ENCODE assay signal across 30 mouse cellular contexts in genomic region chr2:132693980-132694379, GRCm38 (mm10). TPM values are rescaled to one million over a fixed set of nuclear protein-coding genes. Genes with fewer than 3 reads are reported as not detected.
DNase-seq lines count a peak whose midpoint lies in the region; ATAC-seq and TF ChIP-seq lines count a peak whose summit lies in the region.
"Had no signal": no experiment of that assay in that cellular context is flagged by ENCODE, and none has a peak within 500 bp of the region (broad histone marks: within the 10 kb centered on the region; RNA-seq: fewer than 3 reads in every experiment).

No protein-coding gene starts in this region.

- H3K27me3 ChIP-seq in heart, adult 2 months (ENCODE audit: control insufficient read depth, insufficient read depth, low read length), result no peaks in the 10 kb centered on the region
- no peaks in the 10 kb centered on the region for H3K27me3 ChIP-seq in liver, embryonic 13.5 days
- H3K27me3 ChIP-seq in liver, postnatal 0 days (ENCODE audit: insufficient read depth, low read length), result no peaks in the 10 kb centered on the region
- H3K27me3 ChIP-seq: embryonic facial prominence, embryonic 15.5 days; forebrain, embryonic 12.5 days; megakaryocyte, embryonic 14.5 days; midbrain, embryonic 12.5 days; neural tube, embryonic 12.5 days had no signal

- WGBS in heart, adult 2 months, result 57% methylated on average over 3 of the region's 3 CpGs
- WGBS in liver, embryonic 13.5 days (ENCODE audit: insufficient replicate concordance), result 48% methylated on average over 3 of the region's 3 CpGs
- 80% methylated on average over 3 of the region's 3 CpGs for WGBS in liver, postnatal 0 days (ENCODE audit: insufficient replicate concordance)

- H3K79me2 ChIP-seq in heart, adult 2 months (replicated peaks; ENCODE audit: control insufficient read depth, insufficient read depth, low read length), result no peaks in the 10 kb centered on the region

- DNase-seq in heart, adult 2 months, result peak in 1 of 2 experiments; percentile 19
- DNase-seq in heart, postnatal 14 days, result no peak
- DNase-seq in layer of hippocampus, adult 2 months (ENCODE audit: low spot score in 2 of 2), result no peak
- DNase-seq in layer of hippocampus, postnatal 25 days (ENCODE audit: extremely low spot score in 1 of 2, low spot score in 1 of 2), result no peak
- DNase-seq in liver, embryonic 13.5 days, result no peak
- DNase-seq in liver, postnatal 0 days, result no peak
- DNase-seq in spleen, postnatal 4 days (ENCODE audit: low spot score in 2 of 2), result no peak
- DNase-seq: adrenal gland, adult 2 months; adrenal gland, postnatal 36 days; cerebellum, adult 18-20 months; cerebellum, postnatal 25 days; forebrain, postnatal 0 days; gastrocnemius, postnatal 10 days; kidney, adult 2 months; kidney, postnatal 36 days; layer of hippocampus, postnatal 36 days; lung, adult 18-20 months; lung, postnatal 4 days; right cerebral cortex, postnatal 4 days; thymus, adult 2 months; thymus, postnatal 36 days had no signal

- intact Hi-C loops in heart, adult 2 months (cut with DNase I), result no loop called here
- intact Hi-C loops in heart, postnatal 14 days (cut with DNase I), result no loop called here

- H3K9ac ChIP-seq in heart, adult 2 months (ENCODE audit: low read depth, low read length), result no peak overlapping the region
- peak overlapping the region; percentile 74 for H3K9ac ChIP-seq in liver, embryonic 13.5 days
- peak overlapping the region; percentile 32; the same call in 1 of the 2 replicates for H3K9ac ChIP-seq in liver, postnatal 0 days (replicated peaks)
- H3K9ac ChIP-seq: embryonic facial prominence, embryonic 15.5 days; forebrain, embryonic 12.5 days; forebrain, postnatal 0 days; midbrain, embryonic 12.5 days; neural tube, embryonic 12.5 days had no signal

- peak overlapping the region; percentile 35 for H3K4me2 ChIP-seq in liver, embryonic 13.5 days
- no peak overlapping the region for H3K4me2 ChIP-seq in liver, postnatal 0 days (ENCODE audit: low read depth, low read length)
- H3K4me2 ChIP-seq: embryonic facial prominence, embryonic 15.5 days; forebrain, embryonic 12.5 days; midbrain, embryonic 12.5 days; neural tube, embryonic 12.5 days had no signal

- H3K4me3 ChIP-seq in heart, adult 2 months, result no peak overlapping the region
- no peak overlapping the region for H3K4me3 ChIP-seq in layer of hippocampus, adult 2 months
- H3K4me3 ChIP-seq in liver, embryonic 13.5 days (replicated peaks), result no peak overlapping the region
- no peak overlapping the region for H3K4me3 ChIP-seq in liver, postnatal 0 days (ENCODE audit: low read depth, low read length)
- H3K4me3 ChIP-seq: embryonic facial prominence, embryonic 10.5 days; embryonic facial prominence, embryonic 15.5 days; forebrain, embryonic 12.5 days; megakaryocyte, embryonic 14.5 days; midbrain, embryonic 12.5 days; myocyte; neural tube, embryonic 12.5 days had no signal

- no peak for ATAC-seq in liver, embryonic 13.5 days (ENCODE audit: low read depth)
- no peak for ATAC-seq in liver, postnatal 0 days
- ATAC-seq: forebrain, postnatal 0 days; hindbrain, embryonic 16.5 days; lung, postnatal 0 days had no signal

- peaks cover 16% of the 10 kb centered on the region for H3K4me1 ChIP-seq in heart, adult 2 months (ENCODE audit: control insufficient read depth, insufficient read depth, low read length)
- peaks cover 93% of the 10 kb centered on the region for H3K4me1 ChIP-seq in liver, embryonic 13.5 days (replicated peaks)
- peaks cover 57% of the 10 kb centered on the region for H3K4me1 ChIP-seq in liver, postnatal 0 days (ENCODE audit: insufficient read depth)
- H3K4me1 ChIP-seq: neural tube, embryonic 12.5 days had no signal

- TF ChIP-seq EP300 in heart, adult 2 months (IDR thresholded peaks at IDR 0.05; ENCODE audit: insufficient read depth, low read depth, low read length), result no peak
- TF ChIP-seq EP300 in liver, postnatal 0 days (IDR thresholded peaks at IDR 0.05; ENCODE audit: low read depth), result no peak

- peaks cover 7% of the 10 kb centered on the region for H3K36me3 ChIP-seq in heart, adult 2 months (ENCODE audit: control insufficient read depth, insufficient read depth, low read length)
- peaks cover 4% of the 10 kb centered on the region; the same call in 1 of the 2 replicates for H3K36me3 ChIP-seq in liver, embryonic 13.5 days
- H3K36me3 ChIP-seq in liver, postnatal 0 days (replicated peaks; ENCODE audit: insufficient read depth, low read length), result no peaks in the 10 kb centered on the region
- H3K36me3 ChIP-seq: neural tube, embryonic 12.5 days had no signal

- TF ChIP-seq POLR2A in heart, adult 2 months (IDR thresholded peaks at IDR 0.05; ENCODE audit: insufficient read depth, low read depth, low read length), result no peak

- no peak for TF ChIP-seq CTCF in heart, adult 2 months (IDR thresholded peaks at IDR 0.05)
- no peak for TF ChIP-seq CTCF in layer of hippocampus, adult 2 months (conservative IDR thresholded peaks at IDR 0.05)
- TF ChIP-seq CTCF in liver, postnatal 0 days (IDR thresholded peaks at IDR 0.05; ENCODE audit: low read depth), result no peak

- peak overlapping the region; percentile 93 for H3K27ac ChIP-seq in heart, adult 2 months
- H3K27ac ChIP-seq in layer of hippocampus, adult 2 months, result 0 out of 2 replicates have a peak overlapping the region, but pooled peaks have one; percentile 2
- peak overlapping the region; percentile 99 for H3K27ac ChIP-seq in liver, embryonic 13.5 days
- peak overlapping the region; percentile 98 for H3K27ac ChIP-seq in liver, postnatal 0 days (ENCODE audit: low read depth)
- H3K27ac ChIP-seq: embryonic facial prominence, embryonic 10.5 days; embryonic facial prominence, embryonic 15.5 days; forebrain, embryonic 12.5 days; midbrain, embryonic 12.5 days; neural tube, embryonic 12.5 days had no signal

- no peaks in the 10 kb centered on the region for H3K9me3 ChIP-seq in liver, embryonic 13.5 days (replicated peaks)
- no peaks in the 10 kb centered on the region for H3K9me3 ChIP-seq in liver, postnatal 0 days (ENCODE audit: low read length)
- H3K9me3 ChIP-seq: embryonic facial prominence, embryonic 10.5 days; embryonic facial prominence, embryonic 15.5 days; forebrain, embryonic 12.5 days; megakaryocyte, embryonic 14.5 days; midbrain, embryonic 12.5 days; neural tube, embryonic 12.5 days had no signal

RNA-seq across cellular contexts. Expression of gene Shld1, which starts 7.2 kb away (rescaled TPM):
- 10 to 100 TPM; 34.8 to 57.6 TPM for total RNA-seq in heart, adult 2 months (2021)
- polyA plus RNA-seq in heart, adult 2 months (2012; rRNA removed), result 37.8 and 50.5 TPM in 2 replicates
- 10 to 100 TPM; 33.2 to 39.7 TPM for total RNA-seq in heart, postnatal 14 days (2021)
- 10 to 100 TPM in 1 of 2 experiments, 1 to 10 TPM in 1; 9.7 to 11.0 TPM for total RNA-seq in layer of hippocampus, adult 2 months (2021)
- total RNA-seq in layer of hippocampus, postnatal 25 days (2021), result 10 to 100 TPM; 10.8 to 10.9 TPM
- 11.1 and 12.1 TPM in 2 replicates for polyA plus RNA-seq in liver, embryonic 13.5 days (2015; fragmentation: Nextera tagmentation; extraction: Ambion mirVana)
- polyA plus RNA-seq in liver, postnatal 0 days (2015; fragmentation: Nextera tagmentation; extraction: Ambion mirVana), result 9.5 and 11.1 TPM in 2 replicates

Comparison
In these comparisons a context has a peak if more than half of its experiments do, and no peak if none do; other contexts are left out.
1. H3K27ac ChIP-seq: peak in every context shown above with its lines; median percentile 99 in liver, embryonic 13.5 days; 98 in liver, postnatal 0 days; 93 in heart, adult 2 months; 2 in layer of hippocampus, adult 2 months.